Mouse (Mus musculus) left cerebral cortex, postnatal 25 days (tissue): ENCODE data around the gene Tnfaip2. TPM values are rescaled to one million over a fixed set of nuclear protein-coding genes. Genes with fewer than 3 reads are reported as not detected.

Experiments
- DNase-seq, 2 experiments: peaks; one replicate each; pipeline ENCODE4 v3.0.0; 2022; ENCODE audit warnings: low spot score in 2 of 2, mixed read lengths in 1 of 2
- intact Hi-C: fragments of 180-260 bp; cut with DNase I; formaldehyde crosslinking; loops from one replicate; pipeline ENCODE4 v1.15.1; 2025
- total RNA-seq, 2 experiments: library from RNA; stranded (reverse); gene quantifications; 2 replicates each; pipeline ENCODE4 v1.2.3; 2021

Tnfaip2 gene
- total RNA-seq, result under 1 TPM; 0.53 to 0.66 TPM

GRCm38 (mm10) chr12:111442309-111443010 lies at the start of gene Tnfaip2:
TSS of gene Tnfaip2 (plus strand) at chr12:111442469.
- DNase-seq, result no peak
- intact Hi-C loops, result no loop called here

DNA sequence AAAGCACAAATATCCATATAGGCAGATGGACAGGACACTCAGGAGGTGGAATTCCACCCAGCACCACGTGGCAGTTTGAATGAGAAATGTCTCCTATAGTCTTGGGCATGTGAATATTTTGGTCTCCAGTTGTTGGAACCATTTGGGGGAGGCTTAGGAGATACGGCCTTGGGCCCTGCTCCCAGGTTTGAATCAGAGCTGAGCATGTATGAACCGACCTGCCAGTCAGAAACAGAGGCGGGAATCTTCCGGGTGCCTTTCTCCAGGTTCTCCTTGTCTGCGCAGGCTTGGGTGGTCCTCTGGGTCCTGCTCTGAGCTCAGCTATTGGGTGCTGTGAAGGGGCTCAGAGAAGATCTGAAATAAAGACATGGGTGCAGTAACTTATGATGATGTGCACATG lies 48.3 kb upstream of the Tnfaip2 start:
- no peak for DNase-seq
- intact Hi-C loops, result no loop called here

DNA sequence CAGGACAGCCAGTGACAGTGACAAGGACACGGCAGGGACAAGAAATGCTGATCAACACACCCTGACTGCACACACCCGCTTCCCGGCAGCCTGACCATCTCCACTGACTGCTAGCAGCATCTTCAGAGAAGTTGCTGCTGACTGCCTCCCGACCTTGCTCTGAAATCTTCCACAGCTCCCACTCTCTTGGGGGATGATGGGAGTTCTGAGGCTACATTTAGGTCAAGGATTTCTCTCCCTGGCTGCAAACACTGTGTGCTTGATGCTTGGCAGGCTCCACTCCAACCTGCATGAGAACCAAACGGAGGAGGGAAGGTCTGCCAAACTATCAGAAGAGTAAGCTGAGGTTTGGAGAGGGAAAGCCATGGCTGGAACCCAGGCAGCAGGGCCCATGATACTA lies 45.3 kb upstream of the Tnfaip2 start:
- intact Hi-C loops, result no loop called here
- DNase-seq, result peak in 1 of 2 experiments; percentile 28

DNA sequence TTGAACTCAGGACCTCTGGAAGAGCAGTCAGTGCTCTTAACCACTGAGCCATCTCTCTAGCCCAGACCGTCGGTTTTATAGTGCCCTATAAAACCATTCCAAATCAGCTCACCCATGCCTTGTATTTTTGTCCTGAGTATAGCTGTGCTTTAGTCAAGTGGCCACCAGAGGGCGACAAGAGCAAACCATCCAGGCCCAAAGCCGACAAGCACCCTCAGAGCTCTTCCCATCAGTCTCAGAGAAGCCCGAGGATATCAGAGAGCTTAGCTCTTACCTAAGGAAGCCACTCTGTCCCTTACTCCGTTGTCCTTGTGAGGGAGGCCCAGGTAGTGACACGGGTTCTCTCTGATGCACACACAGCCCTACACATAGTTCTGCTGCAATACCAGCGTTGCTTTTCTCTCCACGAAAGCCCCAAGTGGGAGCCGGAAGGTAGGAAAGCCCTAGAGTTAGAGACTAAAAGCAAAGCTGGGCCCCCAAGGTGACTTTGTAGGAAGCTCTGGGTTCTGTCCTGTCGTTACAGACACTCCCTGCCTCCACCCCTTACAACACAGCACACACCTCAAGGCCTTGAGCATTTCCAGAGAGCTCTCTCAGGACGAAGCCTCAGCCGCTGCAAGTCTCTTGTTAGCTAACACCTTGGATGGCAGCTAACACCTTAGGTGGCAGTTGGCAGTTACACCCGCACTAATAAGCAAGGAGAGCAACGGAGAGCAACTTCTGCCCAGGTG lies 40.6 kb upstream of the Tnfaip2 start:
- peak; percentile 78 to 83 for DNase-seq

GRCm38 (mm10) chr12:111404880-111405279 lies 37.4 kb upstream of the Tnfaip2 start:
- intact Hi-C loops, result no loop called here
- no peak for DNase-seq

More for the DNA sequence above, 40.6 kb upstream of the Tnfaip2 start:
- intact Hi-C loops, result no loop called here

DNA sequence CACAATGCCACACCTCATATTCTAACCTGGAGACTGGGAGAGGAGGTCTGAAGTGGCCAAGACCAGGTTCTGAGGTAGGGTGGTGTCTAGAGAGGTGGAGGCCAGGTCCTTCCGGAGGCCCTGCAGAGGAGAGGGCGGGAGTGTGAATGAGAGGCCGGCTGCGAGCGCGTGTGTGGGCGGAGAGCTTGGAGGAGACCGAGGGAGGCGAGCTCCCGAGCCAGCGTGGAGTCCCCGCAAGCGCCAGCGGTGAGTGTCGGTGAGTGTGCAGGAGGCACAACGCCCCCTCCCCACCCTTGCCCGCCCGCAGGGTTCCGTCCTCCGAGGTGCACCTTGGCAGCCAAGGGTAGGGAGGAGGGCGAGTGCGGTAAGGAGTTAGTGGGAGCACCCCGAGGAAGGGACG lies 35.6 kb upstream of the Tnfaip2 start, which contains the start of gene Lbhd2:
Gene Lbhd2 (plus strand): TSS at position 188 of the 400 bp plus-strand sequence.
- DNase-seq, result no peak
- intact Hi-C loops, result no loop called here

- intact Hi-C loops, result no loop called here
Measured at GRCm38 (mm10) chr12:111409583-111409982, 32.7 kb upstream of the Tnfaip2 start.

GRCm38 (mm10) chr12:111411631-111412355 lies 30.5 kb upstream of the Tnfaip2 start:
- intact Hi-C loops, result no loop called here
- DNase-seq, result no peak

More at GRCm38 (mm10) chr12:111409583-111409982, 32.7 kb upstream of the Tnfaip2 start:
- no peak for DNase-seq

- intact Hi-C loops, result no loop called here
- no peak for DNase-seq
Measured at GRCm38 (mm10) chr12:111412581-111413284, 29.5 kb upstream of the Tnfaip2 start.

DNA sequence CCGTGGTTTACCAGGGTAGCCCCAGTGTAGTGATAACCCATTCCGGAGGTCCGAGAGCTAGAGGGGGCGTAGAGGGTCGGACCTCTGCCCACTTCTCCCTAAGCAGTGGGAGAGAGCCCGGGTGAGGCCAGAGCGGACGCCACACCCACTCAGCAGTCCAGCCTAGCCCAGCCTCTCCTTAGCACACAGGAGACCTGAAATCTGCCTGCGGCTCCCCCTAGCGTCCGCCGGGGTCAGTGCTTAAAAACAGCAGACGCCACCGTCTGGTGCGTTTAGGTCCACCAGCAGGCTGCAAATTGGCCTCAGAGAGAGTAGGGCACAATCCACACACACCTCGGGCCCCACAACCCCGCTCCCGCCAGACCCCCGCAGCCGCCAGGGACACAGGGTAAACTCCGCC lies 29.0 kb upstream of the Tnfaip2 start:
- DNase-seq, result peak; percentile 84 to 91
- intact Hi-C loops, result no loop called here

- intact Hi-C loops, result no loop called here
- no peak for DNase-seq
Measured at GRCm38 (mm10) chr12:111416921-111417779, 25.1 kb upstream of the Tnfaip2 start, which contains the start of gene Exoc3l4. TSS of gene Exoc3l4 (plus strand) at chr12:111417017.

DNA sequence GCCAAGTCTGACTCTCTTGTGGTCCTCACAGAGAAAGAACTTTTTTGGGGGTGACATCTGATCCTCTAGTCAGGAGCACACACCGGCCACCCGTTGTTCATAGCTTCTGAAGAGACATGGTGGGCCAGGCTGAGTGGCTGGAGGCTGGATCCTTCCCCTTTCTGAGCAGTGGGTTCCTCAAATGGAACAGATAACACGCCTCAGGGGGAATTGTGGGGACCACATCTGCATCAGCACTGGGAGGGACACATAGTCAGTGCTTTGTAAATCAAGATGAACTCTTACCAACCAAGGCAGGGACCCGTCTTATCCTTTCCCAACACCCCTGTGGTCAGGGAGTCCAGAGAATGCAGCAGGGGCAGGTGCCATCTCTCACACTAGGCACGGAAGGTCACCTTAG lies 22.4 kb upstream of the Tnfaip2 start:
- no peak for DNase-seq
- intact Hi-C loops, result loop anchor here (10.0 kb wide), 1 partner anchor 225 kb away; no protein-coding TSS in a partner anchor

GRCm38 (mm10) chr12:111420946-111421709 lies 21.1 kb upstream of the Tnfaip2 start:
- no peak for DNase-seq
- intact Hi-C loops, result loop anchor here (10.0 kb wide), 1 partner anchor 224 kb away; no protein-coding TSS in a partner anchor

DNA sequence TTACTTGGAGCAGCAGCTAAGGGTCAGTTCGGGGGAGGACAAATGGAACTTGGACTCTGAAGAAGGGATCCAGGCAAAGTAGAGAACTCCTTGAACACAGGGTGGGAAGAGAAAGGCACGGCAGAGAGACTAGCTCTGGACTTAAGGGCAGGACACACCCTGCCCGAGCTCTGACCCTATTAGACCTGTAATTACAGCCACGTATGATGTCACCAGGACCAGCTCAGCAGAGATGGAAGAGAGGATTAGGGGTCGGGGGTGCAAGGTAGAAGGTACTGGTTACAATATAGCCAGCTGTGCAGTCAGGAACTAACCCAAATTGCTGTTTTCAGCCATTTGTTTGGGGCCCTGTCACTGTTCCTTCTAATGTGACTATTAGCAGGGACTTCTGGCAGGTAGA lies 19.4 kb upstream of the Tnfaip2 start:
- intact Hi-C loops, result loop anchor here (10.0 kb wide), 1 partner anchor 222 kb away; no protein-coding TSS in a partner anchor

DNA sequence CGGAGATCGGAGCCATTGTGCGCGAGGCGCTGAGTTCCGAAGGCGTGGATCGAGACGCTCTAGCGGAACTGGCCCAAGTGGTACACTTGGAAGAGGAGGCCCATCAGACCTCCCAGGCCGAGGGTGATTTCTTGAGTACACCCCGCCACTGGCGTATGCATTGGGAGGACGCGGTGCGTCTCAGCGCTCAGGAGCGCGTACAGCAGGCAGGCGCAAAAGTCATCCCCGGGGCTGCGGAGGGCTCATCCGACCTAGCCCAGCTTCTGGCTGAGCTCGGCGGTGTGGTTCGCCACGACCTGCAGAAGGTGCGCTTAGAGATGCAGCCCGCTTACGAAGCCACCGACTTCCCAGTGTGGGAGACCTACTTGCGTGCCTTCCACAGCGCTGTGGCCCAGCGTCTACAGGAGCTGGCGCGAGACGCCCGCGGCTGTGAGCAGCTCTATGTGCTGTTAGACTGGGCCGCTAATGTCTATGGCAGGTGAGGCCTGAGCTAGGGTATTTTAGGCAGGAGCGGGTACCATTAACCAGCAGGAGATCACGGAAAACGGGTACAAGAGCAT lies 18.6 kb upstream of the Tnfaip2 start:
- intact Hi-C loops, result loop anchor here (2.0 to 10.0 kb wide), 2 partner anchors 45 to 221 kb away; no protein-coding TSS in a partner anchor
- DNase-seq, result no peak

More for the DNA sequence above, 19.4 kb upstream of the Tnfaip2 start:
- DNase-seq, result no peak

GRCm38 (mm10) chr12:111424547-111424946 lies 17.7 kb upstream of the Tnfaip2 start:
- intact Hi-C loops, result loop anchor here (2.0 to 10.0 kb wide), 2 partner anchors 44 to 220 kb away; no protein-coding TSS in a partner anchor
- no peak for DNase-seq

DNA sequence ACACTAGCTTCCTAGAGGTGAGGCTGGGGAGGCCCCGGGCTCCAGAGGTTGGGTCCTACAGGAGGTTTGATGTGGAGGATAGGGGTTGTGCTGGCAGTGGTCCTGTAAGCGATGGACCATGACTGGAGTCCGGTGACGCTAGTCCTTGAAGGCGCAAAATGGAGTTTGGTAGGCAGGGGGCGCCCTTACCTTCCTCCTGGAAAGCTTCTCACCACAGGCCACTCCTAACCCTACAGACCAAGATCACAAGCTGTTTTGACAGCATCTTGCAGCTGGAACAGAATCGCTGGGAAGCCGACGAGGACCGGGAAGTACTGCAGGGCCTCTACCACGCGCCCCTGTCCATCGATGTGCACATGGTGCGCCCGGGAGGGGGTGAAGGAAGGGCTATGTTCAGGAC lies 17.0 kb upstream of the Tnfaip2 start:
- intact Hi-C loops, result loop anchor here (1.0 to 10.0 kb wide), 3 partner anchors 44 to 220 kb away; no protein-coding TSS in a partner anchor
- DNase-seq, result peak; percentile 79 to 83
